Mouse (Mus musculus) left cerebral cortex, postnatal 14 days (tissue): ENCODE results near the gene Hyal1. TPM values are rescaled to one million over a fixed set of nuclear protein-coding genes. Genes with fewer than 3 reads are reported as not detected.
"Not testable (repeated sequence)": the region's sequence is repeated elsewhere in the genome, so short reads cannot be mapped to it uniquely, and the experiment has no call there.

ENCODE experiments used
- DNase-seq, 2 experiments: peaks; one replicate each; pipeline ENCODE4 v3.0.0; 2021 to 2022; ENCODE audit warnings: low spot score in 2 of 2, mixed read lengths in 1 of 2
- intact Hi-C: fragments of 180-260 bp; cut with DNase I; formaldehyde crosslinking; loops from one replicate; pipeline ENCODE4 v1.15.1; 2025
- total RNA-seq, 2 experiments: library from RNA; stranded (reverse); gene quantifications; 2 replicates each; pipeline ENCODE4 v1.2.3; 2021

Gene Hyal1
- total RNA-seq, 2 experiments from 2014 or later = 4.9 to 6.3 TPM

DNA sequence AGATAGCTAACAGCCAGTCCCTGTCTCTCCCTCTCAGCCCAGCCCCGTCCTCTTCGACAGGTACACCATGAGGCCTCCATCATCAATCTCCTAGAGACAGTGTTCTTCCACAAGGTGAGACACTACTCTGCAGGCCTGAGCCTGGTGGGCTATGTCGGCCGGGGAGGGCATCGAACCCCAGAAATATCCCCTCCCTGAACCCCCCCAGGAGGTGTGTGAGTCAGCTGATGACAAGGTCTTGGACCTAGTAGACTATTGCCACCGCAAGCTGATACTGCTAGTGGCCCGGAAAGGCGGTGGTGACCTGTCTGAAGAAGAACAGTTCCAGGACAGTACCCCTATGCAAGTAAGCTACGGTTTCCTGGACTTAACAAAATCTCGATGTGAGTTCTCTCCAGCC, 27.9 kb upstream of the Hyal1 start:
- intact Hi-C loops = no loop called here

DNA sequence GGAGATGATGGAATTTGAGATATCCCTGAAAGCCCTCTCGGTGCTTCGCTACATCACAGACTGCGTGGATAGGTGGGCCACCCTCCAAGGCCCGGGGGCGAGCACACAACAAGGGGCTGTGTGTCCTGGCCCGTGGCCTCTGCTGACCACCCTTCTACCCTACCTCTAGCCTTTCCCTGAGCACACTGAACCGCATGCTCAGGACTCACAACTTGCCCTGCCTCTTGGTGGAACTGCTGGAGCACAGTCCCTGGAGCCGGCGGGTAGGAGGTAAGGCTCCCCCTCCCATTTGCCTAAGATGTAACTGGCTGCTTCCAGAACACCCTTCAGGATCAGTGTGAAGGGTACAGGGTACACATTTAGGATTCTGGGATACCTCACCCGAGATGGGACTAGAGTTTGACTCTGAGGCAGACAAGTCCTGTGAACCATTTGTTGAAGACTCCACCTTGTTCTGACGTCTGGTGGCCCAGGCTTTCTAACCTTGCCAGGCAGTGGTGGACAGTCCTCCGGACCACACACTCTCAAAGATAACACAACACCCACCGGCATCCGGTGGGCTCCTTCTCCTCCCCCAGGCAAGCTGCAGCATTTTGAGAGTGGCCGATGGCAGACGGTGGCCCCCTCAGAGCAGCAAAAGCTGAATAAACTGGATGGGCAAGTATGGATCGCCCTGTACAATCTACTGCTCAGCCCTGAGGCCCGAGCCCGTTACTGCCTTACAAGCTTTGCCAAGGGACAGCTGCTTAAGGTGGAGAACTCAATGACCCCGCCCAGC, 27.2 kb upstream of the Hyal1 start:
- intact Hi-C loops = no loop called here
- DNase-seq = no peak

More for the DNA sequence above, 27.9 kb upstream of the Hyal1 start:
- DNase-seq = no peak

DNA sequence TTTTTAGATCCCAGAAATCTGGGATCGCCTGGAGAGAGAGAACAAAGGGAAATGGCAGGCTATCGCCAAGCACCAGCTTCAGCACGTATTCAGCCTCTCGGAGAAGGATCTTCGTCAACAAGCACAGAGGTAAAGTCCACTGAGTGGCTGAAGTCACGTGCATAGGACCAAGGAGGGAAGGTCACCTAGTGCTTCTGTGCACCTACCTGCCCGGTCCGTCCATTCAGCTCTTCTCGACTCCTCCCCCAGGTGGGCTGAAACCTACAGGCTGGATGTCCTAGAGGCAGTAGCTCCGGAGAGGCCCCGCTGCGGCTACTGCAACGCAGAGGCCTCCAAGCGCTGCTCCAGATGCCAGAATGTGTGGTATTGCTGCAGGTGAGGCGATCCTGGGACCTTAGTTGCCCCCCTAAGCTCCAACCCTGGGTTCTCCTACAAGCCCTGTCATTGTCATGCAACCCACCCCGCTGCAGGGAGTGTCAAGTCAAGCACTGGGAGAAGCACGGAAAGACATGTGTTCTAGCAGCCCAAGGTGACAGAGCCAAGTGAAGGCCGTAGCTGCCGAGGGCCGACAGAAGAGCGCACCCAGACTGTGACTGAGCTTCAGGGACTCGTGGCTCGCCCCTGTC, 26.1 kb upstream of the Hyal1 start:
- intact Hi-C loops = no loop called here
- no peak for DNase-seq

DNA sequence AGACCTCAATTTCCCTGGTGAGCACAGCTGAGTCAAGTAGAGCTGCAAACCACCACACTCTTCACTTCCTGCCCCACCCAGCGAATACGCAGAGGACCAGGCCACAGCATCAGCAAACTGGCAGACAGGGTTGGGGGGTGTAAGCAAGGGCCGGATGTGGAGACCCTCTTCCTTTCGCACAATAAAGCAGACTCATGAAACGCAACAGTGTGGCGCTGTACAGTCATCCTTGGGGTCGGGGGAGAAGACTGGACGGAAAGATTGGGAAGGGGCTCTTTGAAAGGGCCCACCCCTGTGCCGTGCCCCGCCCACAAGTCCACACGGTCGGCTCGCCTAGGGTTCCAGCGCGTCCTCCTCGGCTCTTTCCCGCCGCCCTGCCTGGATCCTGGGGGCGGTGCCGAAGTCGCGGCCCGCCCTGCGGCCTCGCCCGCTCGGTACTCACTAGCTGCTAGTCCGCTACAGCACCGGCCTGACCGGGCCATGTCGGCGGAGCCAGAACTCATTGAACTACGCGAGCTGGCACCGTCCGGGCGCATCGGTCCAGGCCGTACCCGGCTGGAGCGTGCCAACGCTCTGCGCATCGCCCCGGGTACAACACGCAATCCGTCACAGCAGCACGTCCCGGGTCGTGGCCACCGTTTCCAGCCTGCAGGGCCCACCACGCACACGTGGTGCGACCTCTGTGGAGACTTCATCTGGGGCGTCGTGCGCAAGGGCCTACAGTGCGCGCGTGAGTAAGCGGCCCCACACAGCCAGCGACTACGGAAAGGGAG, 25.4 kb upstream of the Hyal1 start, which contains the start of gene Rassf1:
Rassf1 (plus strand) TSS at position 439 of the 773 bp plus-strand sequence.
- no peak for DNase-seq
- intact Hi-C loops = no loop called here

DNA sequence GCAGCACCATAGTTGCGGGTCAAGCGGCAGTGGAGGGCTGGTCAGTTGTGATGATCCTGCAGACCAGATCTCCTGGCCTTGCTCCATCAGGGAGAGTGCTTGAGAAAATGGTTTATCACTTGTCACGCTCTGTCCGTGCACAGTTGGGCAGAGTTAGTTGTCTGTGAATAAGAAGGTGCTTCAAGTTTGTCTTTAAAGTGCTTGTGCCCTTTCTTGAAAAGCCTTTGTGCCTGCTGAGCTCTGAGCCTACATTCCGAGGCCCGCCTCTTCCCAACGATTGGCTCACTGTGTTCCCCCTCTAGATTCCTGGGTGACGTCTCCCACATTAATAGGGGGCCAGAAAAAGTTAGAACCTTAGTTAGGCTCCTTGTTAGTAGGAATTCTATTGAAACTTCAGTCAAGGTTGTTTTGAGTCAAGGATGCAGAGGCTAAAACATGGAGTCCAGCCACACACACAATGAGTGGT, 24.8 kb upstream of the Hyal1 start:
- intact Hi-C loops = no loop called here
- DNase-seq = no peak

DNA sequence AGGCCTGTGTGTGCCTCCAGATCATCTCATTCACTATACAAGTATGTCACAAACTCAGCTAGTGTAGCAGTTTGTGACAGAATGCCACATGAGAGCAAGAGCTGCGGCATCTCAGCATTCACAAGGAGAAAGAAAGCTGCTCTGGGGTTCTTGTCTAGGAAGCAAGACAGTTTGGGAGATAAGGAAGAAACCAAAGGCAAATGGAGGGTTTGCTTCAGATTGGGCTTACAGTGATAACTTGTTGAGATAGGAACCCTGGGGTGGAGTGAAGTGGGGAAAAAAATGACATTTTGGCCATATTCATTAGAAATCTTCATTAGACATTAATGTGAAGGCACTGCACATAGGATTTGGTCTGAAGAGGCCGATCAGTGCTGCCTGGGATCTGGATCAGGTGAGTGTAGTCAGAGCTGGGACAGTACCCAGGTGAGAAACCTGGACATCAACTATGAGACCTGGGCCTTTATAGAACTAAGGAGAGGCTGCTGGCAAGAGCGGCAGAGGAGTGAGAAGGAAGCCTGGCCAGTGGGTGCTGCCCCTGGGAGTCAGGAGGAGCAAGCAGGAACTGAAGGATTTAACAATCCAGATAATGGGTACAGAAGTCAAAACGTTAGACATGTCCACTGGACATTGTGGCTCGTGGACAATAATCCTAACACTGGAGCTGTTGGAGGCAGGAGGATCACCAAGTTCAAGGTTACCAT, 23.9 kb upstream of the Hyal1 start:
- intact Hi-C loops = no loop called here
- DNase-seq = no peak

DNA sequence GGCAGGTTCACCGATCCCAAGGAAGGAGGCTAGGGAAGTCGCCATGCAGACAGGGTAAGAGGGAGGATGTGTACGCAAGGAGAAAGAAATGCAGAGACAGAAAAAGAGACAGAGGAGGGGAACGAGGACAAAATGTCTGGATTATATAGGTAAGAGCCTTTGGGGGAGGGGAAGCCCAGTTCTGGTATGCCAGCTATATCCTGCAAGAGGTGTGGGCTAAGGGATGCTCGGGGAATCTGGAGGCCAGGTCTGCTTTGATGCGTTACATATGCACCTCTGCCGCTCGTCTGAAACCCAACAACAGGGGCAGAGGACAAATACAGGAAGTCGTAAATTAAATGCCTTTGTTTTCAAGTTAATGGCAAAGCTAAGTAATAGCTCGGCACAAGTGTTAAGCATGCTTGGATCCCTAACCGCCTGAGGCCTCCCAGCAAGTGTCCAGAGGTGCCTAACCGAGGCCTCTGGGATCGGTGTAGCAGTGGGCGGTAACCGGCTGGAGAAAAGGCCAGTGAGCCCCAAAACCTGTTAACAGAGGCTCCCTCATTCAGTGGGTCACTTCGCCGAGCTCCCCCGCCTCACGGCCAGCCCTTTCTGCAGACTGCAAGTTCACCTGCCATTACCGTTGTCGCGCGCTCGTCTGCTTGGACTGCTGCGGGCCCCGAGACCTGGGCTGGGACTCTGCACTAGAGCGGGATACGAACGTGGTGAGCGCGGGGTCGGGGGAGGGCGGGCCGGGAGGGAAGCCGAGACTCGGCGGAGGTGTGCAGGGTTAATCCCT, 23.0 kb upstream of the Hyal1 start:
- intact Hi-C loops = no loop called here
- DNase-seq = no peak

DNA sequence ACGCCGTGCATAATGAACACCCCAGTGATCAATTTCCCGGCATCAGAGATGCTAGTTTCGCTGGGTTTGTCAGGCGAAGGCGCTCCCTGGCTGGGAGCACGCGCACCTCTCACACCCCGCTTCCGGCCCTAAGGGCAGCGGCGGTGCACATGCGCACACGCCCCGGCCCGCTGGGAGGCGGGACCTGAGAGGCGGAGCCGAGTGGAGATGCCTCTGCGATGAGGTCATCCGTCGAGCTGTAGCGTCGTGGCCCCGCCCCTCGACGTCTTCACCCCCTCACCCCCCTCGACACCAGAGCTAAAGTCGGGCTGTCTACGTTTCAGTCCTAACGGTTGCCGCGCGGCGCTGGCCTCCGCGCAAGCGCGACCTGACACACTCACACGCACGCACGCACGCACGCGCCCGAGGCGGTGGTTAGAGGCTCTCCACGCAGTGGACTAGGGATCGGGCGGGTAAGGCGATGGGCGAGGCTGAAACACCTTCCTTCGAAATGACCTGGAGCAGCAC, 22.4 kb upstream of the Hyal1 start:
- intact Hi-C loops = no loop called here
- peak; percentile 96 to 97 for DNase-seq

DNA sequence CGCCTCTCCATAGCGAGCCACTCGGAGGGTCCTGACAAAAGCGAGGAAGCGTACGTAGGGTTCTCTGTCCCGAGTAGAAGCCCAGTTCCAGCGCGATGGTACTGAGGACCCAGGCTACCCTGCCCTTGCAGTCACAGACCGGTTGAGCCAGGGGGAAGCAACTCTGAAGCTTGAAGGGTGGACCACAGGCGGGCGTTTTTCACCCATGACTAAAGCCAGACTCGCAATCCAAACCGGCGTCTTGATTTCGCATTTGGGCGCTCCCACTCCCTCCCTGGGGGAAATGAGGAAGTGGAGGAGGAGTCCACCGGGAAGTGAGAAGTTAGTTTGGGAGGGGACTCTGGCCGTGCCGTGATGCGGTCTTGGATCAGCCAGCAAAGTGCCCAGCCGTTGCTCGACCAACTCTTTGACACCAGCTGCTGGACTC, 21.7 kb upstream of the Hyal1 start:
- intact Hi-C loops = no loop called here
- no peak for DNase-seq

DNA sequence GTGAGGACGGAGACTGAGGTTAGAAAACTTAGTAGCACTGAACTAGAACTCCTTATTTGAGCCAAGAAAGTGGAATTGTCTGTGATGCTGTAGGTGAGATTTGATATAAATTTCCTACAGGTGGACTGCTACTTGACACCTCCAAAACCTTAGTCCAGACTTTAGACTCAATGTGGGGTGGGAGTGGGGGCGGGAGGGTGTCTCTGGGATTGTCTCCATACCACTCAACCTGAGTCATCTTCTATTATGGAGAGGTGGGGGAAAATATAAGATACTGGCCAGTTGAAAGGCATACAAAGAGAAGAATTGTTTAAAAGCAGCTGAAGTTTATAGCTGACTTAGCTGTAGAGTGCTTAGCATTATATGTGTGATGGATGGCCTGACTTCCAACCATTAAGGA, 21.0 kb upstream of the Hyal1 start:
- intact Hi-C loops = no loop called here
- DNase-seq = no peak

DNA sequence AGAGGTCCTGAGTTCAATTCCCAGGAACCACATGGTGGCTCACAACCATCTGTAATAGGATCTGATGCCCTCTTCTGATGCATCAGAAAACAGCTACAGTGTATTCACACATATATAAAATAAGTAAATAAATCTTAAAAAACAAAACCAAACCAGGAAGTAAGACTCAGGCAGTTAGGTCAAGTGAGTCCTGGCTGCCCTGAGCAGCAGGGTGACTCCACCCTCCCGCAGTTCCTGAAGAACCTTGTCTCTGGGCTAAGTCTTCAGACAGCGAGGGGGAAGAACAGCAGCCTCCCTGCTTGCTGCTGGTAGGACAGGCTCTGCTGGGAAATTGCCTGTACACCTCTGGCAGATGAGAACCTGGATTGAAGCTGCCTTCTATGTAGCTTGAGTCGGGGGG, 20.4 kb upstream of the Hyal1 start:
- intact Hi-C loops = no loop called here
- DNase-seq = no peak

DNA sequence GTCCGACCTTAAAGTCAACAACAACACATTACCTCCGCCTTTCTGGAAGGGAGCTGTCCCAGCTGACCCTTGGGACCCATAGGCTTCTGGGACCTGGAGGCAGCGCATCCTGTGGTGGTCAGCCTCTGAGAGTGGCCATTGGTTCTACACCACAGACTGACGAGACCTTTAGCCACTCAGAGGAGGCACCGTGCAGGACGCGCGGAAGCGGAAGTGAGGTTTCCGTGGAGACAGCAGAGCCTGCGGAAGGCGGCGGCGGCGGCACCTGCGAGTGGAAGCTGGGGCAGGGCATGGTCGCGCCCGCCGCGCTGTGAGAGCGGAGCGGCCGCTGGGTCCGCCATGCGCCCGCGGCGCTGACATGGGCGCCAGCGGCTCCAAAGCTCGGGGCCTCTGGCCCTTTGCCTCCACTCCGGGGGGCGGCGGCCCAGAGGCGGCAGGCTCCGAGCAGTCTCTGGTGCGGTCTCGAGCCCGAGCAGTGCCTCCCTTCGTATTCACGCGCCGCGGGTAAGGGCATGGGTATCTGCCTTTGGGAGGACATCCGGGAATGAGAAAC, 13.6 kb upstream of the Hyal1 start, which contains the start of gene Tusc2:
Tusc2 (plus strand) TSS at position 227 of the 553 bp plus-strand sequence.
- DNase-seq = peak; percentile 96 to 97
- intact Hi-C loops = no loop called here

DNA sequence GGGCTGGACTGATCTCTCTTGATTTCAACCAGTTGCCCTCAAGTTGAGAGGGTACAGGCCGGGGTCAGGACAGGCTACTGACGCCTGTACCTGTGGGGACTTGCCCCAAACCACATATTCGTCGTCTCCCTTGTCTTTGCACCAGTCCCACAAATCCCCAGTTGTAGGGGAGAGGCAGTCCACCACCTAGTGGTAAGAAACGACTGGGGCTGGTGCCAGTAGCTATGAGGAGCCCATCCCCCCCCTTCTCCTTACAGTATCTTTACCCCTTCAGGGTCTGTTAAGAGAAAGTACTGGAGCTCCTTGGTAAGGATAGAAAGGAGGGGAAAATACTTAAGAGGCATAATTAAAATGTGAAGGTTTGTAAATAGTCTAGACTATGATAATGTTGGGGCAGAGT, 11.2 kb upstream of the Hyal1 start:
- DNase-seq, intact Hi-C loops: not testable (repeated sequence)

DNA sequence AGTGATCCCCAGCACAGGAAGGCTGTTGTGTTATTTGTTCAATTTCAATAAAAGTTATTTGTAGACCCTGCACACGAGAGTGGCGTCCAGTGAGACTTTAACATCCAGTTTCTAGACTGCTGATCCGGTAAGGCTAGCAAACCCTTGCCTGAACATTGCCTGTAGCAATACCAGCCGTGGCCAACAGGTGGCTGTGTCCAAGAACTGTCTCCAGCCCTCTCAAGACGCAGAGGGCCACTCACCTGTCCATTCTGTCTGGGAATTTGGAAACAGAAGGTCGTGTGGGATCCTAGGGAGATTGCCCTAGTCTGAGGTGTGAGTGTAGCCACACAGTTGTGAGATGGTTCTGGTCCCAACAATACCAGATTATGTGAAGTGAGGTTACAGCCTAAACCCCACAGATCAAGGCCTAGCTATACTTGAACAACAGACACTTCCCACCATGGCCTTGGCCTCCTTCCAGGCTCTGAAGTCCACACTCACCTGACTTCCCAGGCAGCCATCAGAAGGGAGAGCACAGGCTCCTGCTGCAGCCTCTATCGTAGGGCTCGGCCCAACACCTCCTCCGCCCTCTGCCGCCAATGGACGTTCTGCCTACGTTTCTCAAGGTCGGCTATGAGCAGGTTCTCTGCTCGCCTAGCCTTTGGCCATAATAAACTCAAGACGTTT, 10.6 kb upstream of the Hyal1 start:
- peak; percentile 76 to 81 for DNase-seq
- intact Hi-C loops = no loop called here

DNA sequence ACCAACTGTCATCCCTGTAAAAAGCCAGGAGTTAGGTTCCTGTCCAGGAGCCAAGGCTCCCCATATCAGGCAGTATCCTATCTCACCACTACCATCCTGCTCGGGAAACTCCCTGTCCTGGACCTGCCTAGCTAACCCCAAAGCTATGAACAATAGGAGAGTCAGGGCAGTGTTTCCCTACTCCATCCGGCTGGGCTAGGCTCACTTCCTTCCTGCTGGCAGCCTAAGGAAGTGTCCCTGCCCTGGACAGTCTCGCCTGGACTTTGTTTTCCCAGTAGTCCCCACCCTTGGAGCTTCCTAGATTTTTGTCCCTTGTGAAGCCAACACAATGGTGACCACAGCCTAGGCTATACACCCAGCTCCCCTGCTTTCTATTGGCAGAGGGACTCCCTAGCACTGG, 9.9 kb upstream of the Hyal1 start:
- no peak for DNase-seq
- intact Hi-C loops = no loop called here

DNA sequence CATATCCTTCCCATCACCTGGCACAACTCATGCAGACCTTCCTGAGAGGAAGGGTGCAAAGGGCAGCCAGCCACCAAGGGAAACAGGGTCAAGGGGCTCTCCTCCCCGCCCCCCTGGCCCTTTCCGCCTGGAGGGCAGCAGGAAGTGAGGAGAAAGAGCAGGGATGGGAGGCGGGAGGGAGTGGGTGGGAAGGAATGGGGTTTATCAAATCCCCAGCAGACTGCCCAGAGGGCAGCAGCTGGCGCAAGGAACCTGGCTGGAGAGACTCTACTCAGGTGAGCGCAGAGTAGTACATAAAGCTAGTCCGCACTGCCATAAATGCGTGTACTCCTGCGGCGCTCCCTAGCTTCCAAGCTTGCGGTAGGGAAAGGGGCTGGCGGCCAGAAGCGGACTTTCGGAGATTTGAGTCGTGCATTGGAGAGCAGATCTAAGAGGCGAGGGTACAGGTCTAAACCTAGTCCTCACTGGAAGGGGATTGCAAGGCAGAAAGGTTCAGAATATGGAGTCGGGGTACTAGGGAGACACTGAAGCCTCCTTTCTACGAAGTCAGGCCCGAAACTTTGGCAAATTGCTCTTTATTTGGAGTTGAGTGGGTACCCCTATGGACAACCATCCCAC, 8.9 kb upstream of the Hyal1 start, which contains the start of gene Hyal2:
Hyal2 (plus strand) TSS at position 244 of the 618 bp plus-strand sequence.
- intact Hi-C loops = no loop called here
- no peak for DNase-seq
